Mouse (Mus musculus) 416B (cell line): Measurements from ENCODE around the gene Vps8.

Experiments used
- DNase-seq: peaks from one replicate; pipeline ENCODE4 v3.0.0; 2011; ENCODE audit warnings: low read depth

Vps8 gene

DNA sequence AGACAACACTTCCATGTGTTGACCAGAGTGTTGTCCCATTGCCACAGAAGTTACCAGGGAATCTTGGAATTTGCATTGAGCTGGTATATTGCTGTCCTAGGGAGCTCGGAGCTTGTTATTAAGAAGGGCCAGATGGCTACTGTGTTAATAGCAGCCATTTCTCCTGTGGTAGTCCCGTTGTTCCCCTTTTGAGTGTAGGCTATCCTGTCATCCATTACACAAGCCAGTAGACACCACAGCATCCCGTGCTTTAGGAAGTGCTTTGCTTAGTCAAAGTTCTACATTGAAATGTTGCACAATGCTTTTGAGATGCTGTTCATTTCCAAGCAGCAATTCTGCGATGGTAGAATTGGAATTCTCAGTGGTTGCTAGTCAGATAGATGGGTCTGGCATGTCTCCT, 54.2 kb downstream of the Vps8 start:
- peak; percentile 42 for DNase-seq

DNA sequence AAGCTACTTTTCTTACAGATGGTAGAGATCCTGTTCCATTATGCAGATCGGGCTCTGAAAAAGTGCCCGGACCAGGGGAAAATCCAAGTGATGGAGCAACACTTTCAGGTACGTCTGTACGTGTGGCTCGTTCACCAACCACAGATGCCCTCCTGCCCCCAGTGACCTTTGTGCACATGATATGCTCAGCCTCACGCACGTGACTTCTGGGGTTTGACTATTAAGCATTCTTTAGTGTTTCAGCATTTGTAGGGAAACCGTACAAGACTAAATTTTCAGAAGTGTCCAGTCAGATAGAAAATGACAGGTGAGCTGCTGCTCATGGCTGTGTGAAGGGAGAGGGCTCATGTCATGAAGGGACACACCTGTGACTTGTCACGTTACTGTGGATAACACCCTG, 55.5 kb downstream of the Vps8 start:
- DNase-seq = no peak

DNA sequence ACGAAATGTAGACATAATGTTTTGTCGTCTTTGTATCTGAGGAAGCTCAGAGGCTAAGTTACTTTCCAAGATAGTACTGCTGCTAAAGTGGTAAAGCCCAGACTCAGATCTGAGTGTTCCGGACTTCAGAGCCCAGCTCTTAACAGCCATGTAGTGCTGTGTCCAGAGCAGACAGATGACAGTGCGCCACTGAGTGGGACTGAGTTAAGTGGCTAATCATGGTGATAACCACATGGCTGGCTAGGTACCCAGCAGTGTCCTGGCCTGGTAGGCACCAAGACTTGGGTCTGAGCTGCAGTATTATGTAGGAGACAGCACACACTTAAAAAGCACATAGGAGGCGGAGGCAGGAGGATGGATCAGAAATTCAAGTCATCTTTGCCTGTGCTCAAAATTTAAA, 60.9 kb downstream of the Vps8 start:
- no peak for DNase-seq

DNA sequence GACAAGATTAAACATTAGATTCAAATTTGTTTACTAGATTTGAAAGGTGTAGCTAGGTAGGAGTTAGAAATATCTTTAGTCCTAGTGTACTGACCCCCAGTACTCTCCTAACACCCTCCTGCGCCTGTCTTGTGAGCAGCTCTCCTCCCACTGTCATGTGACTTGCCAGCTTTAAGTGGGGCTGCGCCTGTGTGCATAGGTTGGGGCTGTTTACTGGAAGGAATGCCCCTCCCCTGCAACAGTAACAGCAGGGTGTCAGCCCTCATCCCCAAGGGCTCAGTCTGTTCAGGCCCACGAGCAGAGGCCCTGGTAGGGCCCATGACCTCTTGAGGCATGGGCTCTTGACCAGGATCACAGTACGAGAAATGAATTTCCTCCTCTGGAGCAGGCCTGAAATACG, 62.8 kb downstream of the Vps8 start:
- no peak for DNase-seq

DNA sequence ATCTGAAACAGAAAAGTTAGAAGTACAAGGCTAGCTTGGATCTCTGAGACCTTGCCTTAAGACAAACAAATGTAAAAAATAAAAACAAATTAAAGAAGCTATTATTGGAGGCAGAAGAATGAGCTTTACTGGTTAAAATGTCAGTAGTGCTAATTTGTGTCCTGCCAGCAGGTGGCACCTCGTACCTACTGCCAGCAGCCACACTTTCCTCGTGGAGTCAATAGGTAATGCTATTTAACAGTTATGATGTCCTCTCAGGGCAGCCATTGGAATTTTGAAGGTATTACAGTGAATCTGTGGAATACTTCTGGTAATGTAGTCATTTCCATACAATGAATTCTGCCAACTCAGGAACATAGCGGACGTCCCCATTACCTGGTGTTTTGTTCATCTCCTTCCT, 65.5 kb downstream of the Vps8 start:
- DNase-seq = peak; percentile 64

DNA sequence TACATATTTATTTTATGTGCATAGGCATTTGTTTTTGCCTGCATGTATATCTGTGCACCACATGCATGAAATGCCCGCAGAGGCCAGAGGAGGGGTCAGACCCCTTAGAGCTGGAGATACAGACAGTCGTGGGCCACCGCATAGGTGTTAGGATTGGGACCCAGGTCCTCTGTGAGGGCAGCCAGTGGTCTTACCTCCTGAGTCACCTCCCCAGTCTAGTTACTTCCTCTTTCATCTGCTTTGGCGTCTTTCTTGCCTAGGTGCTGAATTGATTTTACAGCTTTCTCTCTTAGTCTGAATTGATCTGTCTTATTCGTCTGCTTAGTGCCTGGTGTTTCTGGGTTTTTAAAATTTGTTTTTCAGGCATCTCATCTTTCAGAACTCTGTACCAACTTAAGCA, 69.4 kb downstream of the Vps8 start:
- peak; percentile 5 for DNase-seq

DNA sequence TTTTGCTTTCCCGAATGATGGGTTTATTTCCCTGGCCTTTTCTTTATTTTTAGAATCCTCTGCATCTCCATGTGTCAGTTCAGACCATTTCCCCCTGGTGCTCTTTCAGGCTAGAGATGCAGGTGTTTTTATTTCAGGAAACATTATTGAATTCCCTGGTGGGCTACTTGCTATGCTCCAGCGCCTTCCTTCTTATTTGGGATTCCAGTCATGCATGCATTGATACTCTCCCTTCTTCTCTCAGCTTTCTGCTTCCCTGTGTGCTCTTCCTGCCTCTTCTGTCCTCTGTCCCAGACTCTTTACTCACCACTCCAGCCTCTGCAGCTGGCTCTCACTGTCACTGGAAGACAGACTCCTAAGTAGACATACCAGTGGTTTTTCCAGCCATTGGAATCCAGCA, 70.0 kb downstream of the Vps8 start:
- DNase-seq = no peak

DNA sequence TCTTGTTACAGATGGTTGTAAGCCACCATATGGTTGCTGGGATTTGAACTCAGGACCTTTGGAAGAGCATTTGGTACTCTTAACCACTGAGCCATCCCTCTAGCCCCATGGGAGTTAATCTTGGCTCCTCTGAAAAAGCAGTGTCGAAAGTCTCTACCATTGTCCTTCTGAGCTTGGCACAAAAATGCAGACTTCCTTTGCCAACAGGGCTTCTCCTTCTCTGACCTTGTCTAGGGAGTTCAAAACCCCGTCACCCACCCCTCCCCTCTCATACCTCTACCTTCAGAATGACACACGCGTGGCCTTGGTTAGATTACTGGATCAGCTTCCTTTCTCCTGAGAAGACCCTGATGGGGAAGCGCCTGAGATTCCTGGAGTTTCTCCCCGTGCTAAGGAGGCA, 71.8 kb downstream of the Vps8 start:
- DNase-seq = no peak

DNA sequence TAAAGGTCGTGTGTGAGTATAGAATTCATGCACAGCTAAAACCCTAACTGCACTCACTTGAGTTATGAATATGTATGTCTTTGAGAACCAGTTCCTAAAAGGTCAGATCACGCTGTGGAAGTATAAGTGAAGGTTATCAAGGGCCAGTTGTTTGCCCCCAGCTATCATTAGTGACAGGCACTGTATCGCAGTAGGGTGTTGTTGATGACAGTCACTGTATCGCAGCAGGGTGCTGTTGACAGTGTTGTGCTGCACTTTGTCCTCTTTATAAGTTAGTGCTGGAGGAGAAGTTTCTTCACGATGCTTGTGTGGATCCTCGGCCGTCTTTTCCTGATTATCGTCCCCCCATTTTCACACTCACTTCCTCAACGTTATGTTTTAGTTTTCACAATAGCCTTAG, 73.9 kb downstream of the Vps8 start:
- no peak for DNase-seq

DNA sequence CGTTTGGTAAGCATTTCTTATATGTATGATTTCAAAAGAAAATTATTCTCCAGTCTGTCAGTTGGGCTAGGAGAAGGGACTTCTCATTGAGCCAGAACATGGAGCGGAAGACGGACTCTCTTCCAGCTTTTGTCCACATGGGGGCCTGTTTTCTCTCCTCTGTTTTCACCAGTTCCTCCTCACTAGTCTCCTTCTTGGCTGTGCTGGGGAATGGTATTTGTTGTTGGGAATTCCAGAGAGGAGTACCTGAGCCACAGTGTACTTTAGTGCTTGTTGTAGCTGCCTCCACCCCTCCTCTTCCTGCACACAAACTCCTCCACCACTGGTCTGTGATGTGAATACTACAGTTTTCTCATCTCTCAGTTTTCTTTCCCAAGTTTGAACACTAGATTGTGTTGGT, 74.7 kb downstream of the Vps8 start:
- DNase-seq = no peak

DNA sequence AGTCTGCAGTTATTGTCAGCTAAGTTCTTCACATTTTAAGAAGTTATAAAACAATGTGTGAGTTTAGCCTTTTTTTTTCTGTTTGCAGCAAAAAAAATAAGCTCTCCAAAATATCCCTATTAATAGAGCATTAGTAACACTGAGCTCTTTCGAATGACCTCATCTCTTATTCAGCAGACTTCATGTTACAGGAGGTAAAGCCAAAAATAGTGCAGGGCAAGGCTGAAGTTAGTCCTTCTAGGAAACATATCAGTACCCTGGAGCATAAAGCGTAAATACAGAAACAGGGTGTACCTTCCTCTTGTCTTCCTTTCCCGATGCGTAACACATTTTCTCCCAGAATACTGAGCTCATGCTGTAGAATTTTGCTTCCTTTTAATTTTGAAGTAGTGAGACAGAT, 76.1 kb downstream of the Vps8 start:
- DNase-seq = no peak

DNA sequence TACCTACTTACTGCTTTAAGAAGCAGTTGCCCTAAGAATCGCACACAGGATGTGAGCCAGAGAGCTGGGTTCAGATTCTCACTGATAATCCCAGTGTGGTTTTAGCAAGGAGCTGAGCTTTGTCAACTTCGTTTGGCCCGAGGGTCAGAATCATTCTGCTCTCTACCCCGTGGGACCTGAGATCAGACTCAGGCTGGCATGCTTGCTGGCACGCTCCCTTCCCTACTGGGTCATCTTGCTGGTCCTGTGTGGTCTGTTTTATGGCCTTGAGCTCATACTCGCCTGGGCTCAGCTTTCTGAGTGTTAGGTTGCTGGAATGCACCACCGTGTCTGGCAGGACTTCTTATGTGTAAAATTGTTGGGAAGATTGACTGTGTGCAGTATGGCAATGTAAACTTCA, 76.7 kb downstream of the Vps8 start:
- DNase-seq = no peak

DNA sequence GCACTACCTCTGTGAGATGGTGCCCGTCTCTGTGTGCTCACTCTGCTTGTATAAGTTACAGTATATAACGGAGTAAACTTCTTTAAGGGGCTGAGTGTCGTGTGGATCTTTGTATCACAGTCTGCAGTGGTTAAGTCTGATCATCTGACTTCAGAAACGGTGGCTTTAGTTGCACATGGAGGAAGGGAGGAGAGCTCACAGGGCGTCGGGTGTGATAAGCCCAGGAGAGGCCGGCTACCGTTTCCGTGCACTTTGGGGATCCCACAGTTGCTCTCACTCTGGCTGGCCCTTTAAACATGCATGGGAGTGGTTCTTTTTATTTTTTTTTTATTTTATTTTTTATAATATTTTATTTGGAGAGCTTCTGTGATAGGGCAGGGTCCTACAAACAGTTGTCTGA, 95.9 kb downstream of the Vps8 start:
- DNase-seq = no peak

DNA sequence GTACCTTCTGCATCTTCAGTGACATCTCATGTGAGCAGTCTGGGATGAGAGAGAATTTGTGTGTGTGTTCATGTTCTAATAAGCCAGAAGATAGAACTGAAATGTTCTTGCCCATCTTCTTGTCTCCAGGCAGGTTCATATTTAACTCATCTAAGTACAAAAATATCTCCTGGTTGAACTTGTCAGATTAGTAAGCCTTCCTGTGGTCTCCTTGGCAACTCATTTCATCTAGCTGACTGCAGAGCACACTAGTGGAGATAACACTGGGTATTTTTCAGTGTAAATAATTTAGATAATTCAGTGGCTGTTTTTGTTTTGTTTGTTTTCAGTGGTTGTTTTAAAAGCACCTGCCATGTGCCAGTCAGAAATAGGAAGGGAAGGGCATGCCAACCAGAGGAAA, 96.9 kb downstream of the Vps8 start:
- no peak for DNase-seq

DNA sequence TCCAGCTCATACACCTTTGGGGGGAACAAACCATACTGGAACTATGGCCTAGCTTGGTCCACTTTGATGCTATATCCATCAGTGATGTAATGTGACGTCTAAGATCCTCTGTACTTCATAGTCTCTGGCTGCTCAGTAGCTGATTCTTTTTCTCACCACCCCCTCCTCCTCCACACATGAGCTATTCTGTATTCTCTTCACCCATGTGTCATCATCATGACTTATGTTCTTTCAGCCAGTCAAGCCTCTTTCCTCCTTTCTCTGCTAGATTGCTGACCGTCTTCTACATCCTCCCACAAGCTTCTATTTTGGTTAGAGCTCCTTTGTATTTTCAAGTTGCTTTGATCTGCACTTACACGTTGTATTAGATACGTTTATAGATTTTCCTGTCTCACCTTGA, 100.8 kb downstream of the Vps8 start:
- no peak for DNase-seq

DNA sequence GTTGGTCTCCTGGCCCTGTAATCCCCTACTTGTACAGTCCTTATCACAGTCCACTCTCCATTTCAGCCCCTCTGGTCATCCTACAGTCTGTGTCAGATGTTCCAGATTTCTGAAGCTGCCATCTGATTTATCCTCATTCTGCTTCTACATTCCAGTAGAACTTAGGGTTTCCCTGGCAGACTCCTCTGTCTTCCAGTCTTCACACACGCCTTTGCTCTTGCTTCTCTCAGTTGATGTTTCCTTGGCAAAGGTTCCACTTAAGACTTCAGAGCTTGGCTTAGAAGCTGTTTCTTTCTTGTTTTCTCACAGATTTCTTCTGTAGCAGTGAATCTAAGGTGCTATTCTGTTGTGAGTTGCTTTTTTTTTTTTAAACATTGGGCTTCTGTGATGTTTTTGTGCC, 102.5 kb downstream of the Vps8 start:
- no peak for DNase-seq

DNA sequence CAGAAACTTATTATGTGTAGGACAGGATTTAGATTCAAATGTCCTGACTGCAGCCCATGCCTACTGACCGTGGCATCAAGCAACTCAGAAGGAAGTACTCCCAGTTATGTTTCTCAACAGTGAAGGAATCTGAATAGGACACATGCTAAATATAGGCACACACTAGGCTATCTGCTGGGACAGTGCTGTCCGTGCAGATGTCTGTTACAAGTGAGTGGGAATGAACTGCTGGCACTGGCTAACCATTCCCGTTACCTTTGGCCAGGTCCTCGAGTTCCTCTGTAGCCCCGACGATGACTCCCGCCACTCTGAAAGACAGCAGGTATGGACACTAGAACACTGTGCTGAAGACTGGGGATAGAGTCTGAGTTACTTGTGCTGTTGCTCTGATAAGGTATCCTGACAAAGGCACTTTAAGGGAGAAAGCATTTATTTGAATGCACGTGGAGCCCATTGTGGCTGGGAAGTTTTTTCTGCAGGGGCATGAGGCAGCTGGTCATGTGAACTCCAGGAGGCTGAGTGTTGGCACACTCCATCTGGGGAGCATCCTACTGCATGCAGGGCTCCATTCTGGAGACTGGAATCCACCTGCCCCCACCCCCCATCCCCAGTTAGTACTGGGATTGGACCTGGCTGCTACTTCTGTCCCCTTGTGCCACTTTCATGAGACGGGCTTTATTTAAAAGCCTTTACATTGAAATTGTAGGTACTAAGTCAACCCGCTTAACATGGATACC, 104.5 kb downstream of the Vps8 start:
- DNase-seq = no peak

DNA sequence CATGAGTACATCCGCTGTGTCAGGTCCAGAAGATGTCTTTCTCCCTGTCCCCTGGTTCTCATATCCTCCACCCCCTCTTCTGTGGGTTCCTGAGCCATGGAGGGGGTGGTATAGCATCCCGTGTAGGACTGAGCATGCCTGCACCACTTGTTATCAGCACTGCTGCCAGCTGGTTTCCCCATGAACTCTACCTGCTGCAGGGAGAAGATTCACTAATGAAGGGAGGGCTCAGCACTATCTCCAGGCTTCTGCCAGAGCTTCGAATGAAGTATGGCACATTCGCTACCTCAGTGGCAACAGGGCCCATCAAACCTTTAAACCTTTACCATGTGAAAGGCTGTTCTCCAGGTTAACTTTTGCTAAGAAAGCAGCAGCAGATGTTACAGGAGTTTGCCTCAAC, 110.6 kb downstream of the Vps8 start:
- no peak for DNase-seq

DNA sequence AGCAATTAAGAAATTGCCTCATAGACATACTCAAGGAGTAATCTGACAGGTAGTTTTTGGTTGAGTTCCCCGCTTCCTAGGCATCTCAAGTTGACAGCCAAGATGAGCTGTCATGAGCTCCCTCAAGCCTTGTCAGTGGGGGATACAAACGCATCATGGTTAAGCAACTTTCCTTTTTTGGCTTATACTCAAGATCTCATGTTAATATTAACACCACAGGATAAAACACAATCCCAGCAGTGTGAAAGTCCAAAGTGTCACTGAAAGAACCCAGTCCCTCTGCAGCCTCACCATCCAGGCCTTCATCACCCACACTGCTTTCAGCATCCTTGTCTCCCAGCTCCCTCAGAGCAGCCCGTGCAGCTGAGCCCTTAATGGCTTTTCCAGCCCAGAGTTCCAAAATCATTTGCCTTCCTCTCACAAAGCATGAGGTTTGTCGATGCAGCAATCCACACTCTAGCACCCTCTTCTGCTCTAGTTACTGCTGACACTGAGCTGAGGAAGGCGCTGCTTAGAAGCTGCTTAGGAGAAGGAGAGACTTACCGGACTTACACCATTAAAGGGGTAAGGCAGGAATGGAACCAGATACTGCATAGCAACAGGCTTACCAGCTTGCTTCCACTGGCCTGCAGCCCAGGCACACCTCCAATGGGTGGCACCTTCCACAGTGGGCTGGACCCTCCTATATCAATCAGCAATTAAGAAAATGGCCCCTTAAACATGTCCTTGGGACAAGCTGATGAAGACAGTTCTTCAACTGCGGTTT, 113.5 kb downstream of the Vps8 start:
- no peak for DNase-seq

DNA sequence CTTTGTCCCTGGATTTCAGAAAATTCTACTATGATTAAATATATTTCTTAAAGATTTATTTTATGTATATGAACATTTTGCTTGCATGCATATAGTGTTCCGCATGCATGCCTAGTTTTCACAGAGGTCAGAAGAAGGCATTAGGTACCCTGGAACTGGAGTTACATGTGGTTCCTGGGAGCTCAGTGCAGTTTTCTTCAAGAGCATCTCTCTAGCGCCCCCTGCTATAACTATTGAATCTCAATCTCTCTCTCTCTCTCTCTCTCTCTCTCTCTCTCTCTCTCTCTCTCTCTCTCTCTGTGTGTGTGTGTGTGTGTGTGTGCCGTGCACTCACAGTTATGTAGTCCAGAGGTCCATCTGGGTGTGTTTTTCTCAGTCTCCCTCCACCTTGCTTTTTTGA, 114.4 kb downstream of the Vps8 start:
- no peak for DNase-seq

DNA sequence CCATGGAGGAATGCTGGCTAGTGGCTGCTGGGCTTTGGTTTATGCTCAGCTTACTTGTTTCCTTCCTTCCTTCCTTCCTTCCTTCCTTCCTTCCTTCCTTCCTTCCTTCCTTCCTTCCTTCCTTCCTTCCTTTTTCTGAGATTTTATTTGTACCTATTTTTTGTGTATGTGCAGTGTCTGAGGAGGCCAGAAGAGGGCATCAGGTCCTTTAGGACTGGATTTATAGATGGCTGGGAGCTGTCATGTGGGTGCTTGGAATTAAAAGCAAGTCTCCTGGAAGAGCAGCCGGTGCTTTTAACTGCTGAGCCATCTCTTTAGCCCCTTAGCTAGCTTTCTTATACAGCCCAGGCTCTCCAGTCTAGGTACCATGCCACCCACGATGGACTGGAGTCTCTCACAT, 116.0 kb downstream of the Vps8 start:
- peak; percentile 18 for DNase-seq

DNA sequence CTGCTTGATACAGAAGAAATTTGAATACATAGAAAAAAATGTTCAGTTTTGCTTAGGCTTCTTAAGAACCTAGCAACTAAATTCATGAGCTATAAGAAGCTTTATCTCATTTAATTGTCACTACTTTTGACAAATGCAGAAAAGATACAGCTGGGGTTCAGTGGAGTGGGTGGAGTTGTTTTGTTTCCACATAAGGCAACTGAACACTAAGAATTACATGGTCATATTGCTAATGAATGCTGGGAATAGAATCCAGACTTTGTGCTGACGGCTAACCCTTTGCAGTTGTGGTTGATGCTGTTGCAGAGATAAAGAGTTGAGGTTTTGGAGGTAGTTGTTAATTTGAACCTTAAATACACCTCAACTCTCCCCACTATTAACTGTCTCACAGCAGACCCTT, 119.6 kb downstream of the Vps8 start:
- DNase-seq = peak; percentile 23

DNA sequence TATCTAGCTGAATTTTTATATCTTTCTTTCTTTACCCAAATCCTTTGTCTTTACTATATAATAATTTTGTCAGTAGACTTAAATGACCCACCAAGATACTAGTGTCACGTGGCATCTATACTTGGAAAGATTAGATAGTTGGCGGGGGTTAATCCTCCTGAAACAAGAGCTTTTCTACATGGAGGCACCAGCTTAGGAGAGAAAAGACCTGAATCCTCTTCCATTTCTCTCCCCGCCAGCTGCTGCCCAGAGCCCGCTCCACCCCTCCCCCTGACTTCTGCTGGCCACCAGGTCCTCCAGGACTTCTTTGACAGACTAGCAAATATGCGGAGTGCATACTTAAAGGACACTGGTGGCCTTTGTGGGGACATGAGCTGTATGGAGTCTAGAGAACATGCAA, 124.5 kb downstream of the Vps8 start:
- no peak for DNase-seq

DNA sequence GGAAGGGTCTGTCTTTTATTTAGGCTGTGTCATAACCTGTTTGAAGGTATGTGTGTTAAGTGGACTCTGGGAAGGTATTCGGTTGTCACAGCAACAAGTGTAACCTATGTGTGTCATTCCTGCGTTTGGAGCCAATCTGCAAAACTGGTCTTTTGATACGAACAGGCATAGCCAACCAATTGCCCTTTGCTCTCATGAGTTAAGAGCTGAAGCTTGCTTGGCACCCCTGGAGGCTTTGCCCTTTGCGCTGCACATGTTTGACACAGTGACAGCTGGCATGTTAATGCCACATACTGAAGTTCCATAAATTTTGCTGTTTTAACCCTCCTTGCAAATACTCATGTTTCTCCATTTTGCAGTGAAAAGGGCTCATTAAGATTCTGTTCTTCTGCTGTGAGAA, 126.8 kb downstream of the Vps8 start:
- no peak for DNase-seq
